Mouse (Mus musculus) spleen, adult 12 weeks (tissue): ENCODE measurements around the gene Synpr.

Experiments used
- DNase-seq: peaks from one replicate; pipeline ENCODE4 v3.0.0; 2022; ENCODE audit warnings: low spot score

Synpr gene

DNA sequence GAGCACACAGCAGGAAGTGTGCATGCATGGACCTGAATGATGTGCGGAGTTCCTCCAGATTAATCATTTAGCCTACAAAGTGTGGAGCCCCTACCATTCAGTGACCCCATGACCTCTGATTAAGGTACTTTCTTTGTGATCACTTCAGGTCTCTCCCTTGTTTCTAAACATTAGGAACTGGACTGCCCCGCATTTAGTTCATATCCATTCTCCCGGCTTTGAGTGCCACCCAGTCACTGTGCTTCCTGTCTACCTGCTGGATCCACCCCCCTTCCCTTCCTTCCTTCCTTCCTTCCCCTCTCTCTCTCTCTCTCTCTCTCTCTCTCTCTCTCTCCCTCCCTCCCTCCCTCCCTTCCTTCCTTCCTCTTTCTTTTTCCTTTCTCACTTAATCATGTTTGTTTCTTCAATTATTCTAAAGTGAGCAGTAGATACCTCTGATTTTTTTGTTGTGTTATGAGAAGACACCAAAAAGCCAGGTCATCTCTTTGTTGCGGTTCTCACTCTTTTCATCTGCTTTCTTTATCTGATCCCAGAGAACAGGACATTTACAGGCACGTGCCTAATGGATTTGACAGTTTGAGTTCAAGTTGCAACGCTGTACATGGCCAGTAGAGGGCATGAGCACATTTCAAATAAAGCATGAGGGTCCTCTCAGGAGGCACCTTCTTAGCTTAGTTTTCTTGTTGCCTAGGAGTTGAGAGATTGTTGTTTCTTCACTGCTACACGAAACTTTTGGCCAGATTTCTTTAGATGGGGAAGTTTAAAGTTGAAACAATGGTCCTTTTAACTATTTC lies 71.2 kb downstream of the Synpr start:
- no peak for DNase-seq

GRCm38 (mm10) chr14:13357101-13357667 lies 72.6 kb downstream of the Synpr start:
- DNase-seq, result no peak

DNA sequence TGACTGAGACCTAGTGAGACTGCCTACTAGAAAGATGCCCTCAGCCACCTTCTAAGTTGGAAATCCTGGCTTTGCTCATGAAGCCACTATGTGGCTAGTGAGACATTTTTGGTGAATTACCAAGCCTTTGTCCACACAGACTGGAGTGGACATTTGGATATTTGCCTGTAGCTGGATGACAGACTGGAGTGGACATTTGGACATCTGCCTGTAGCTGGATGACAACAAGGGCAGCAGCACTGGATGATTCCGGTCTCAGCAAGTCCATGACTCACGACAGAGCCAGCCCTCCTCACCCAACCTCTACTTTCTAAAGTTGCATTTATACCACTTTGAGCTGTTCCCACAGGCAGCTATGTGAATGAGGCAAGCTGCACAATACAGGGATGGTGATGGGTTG lies 73.5 kb downstream of the Synpr start:
- DNase-seq, result no peak

DNA sequence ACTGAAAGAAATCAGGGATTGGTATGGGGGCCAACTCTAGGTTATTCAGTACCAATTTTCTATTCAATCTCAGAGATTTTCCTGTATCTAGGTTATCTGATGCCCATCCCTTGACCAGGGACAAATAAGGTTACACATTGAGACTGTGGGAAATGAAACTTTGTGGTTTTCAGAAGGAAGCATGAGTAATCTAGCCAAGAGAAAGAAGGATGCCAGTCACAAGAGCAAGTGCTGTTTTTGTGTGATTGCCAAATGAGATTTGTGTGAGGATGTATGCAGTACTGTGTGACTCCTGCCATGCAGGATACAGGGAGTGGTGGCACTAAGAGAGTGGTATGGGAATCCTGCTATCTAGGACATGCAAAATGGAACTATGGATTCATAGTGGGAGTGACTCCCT lies 76.6 kb downstream of the Synpr start:
- DNase-seq, result no peak

GRCm38 (mm10) chr14:13361642-13362041 lies 77.1 kb downstream of the Synpr start:
- DNase-seq, result no peak

- DNase-seq, result no peak
Observed at GRCm38 (mm10) chr14:13368309-13368708, 83.7 kb downstream of the Synpr start.

- no peak for DNase-seq
Observed at GRCm38 (mm10) chr14:13389081-13389480, 104.5 kb downstream of the Synpr start.

DNA sequence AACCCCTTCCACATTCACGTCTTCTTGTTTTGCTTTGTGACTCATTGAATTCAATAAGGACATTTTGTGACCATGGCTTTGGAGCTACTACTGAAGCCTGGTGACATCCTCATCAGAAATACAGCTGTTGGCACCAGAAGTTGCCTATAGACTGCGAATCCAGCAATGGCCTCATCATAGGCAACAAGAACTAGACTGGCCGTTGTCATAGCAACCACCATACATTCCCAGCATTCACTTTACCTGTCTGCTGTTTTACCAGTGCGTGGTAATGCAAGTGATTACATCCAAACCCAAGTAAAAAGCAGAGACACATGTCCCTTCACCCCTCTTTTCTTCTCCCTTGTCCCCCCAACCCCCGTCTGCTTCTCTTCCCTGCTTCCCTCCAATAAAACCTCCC lies 105.4 kb downstream of the Synpr start:
- no peak for DNase-seq

DNA sequence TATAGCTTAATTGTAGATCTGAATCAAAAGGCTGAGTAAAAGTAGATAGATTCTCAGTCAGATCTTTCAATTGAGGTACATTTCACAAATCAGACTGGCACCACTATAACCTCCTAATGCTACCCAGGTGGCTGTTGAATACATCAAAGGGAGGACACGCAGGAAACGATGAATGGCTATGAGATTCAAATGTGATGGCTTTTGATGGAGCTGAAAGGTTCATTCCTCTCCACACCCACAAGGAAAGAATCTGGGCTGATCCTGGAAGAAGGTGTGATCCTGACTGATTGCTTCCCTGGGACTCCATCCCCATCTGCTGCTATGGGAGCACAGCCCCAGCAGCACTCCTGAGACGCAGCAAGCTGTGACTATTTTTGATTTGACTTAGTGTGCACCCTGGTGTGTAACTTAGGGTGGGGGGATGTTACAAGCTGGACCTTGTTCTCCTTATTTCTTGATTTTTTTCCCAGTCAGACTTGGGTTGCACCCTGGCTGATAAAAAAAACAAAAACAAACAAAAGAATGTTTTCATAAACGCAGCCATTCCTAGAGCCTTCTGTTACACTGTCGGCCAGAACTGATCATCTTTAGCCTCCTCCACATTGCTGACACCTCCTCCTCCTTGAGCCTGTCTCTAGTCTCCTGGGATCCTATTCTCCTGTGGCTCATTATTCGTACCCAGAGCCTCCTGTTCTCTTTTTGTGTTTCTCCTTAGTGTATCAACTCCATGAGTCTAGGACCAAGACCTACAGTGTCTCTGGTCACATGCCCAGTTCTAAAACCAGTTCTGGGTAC lies 114.8 kb downstream of the Synpr start:
- DNase-seq, result no peak

- DNase-seq, result no peak
Observed at GRCm38 (mm10) chr14:13411636-13412035, 127.1 kb downstream of the Synpr start.

DNA sequence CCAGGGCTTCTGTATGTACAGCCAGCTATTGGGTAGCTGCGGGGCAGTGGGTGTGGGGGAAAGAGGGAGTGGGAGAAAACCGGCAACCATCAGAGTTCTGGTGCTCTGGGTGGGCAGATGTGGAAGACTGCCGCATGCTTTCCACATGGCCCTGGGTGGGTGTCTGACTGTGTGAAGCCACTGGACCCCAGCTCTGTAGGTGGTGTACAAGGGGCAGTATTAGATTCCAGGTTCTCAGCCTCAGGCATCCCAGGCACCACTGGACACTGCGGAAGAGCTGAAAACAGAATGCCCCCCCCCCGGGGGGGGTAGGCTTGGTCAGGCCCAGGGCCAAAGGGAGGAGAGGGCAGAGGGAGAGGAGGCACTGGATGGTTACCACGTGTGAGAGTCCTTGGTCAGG lies 156.1 kb downstream of the Synpr start:
- no peak for DNase-seq

DNA sequence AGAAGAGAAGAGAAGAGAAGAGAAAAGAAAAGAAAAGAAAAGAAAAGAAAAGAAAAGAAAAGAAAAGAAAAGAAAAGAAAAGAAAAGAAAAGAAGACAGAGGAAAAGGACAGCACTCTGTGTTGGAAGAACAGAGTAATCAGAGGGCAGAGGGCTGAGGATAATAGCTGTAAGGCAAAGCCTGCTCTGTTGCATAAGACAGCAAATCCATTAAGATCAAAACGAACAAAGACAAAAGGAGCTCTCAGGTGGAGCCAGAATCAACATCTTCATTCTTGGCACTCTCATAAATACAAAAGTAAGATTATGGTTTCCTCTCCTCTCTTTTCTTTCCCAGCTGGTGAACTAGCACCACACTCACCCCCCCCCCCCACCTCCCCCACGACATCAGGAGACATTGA lies 160.3 kb downstream of the Synpr start:
- no peak for DNase-seq

- no peak for DNase-seq
Observed at GRCm38 (mm10) chr14:13453461-13454204, 169.1 kb downstream of the Synpr start.

- DNase-seq, result no peak
Observed at GRCm38 (mm10) chr14:13454991-13455390, 170.4 kb downstream of the Synpr start.

DNA sequence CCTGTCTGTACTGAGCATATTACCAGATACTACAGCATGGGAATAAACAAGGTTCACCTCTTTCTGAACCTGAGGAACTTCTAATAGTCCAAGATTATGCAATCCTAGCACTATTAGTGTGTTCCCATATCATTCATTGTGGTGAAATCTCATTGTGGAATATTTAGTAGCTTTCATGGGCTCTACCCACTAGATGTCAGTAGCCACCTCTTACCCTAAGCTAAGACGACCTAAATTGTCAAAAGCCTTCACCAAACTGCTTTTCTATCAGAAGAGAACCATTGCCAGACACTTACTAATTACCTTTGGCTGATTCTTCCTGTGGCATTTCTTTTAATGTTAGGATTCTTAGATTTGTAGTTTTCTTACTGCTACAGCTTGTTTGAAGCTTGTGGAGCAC lies 174.8 kb downstream of the Synpr start:
- no peak for DNase-seq

GRCm38 (mm10) chr14:13469211-13469610 lies 184.6 kb downstream of the Synpr start:
- DNase-seq, result no peak

DNA sequence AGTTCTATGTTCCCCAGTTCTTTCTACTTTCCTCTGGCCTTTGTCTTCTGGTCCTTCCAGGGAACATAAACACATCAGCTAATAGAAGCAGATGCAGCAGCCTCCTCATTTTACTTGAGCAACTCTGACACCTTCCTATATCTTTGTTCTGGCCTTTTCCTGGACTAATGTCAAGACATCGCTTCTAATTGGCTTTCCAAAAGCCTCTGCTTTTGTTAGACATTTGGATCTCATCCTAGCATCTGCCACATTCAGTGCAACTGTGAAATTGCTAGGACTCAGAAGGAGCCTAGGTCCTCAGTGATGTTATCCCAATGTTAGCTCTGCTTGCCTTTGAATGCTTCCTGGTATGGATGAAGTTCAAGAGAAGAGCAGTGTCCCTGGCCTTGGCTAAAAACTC lies 193.2 kb downstream of the Synpr start:
- no peak for DNase-seq

GRCm38 (mm10) chr14:13505355-13505754 lies 220.8 kb downstream of the Synpr start:
- no peak for DNase-seq

DNA sequence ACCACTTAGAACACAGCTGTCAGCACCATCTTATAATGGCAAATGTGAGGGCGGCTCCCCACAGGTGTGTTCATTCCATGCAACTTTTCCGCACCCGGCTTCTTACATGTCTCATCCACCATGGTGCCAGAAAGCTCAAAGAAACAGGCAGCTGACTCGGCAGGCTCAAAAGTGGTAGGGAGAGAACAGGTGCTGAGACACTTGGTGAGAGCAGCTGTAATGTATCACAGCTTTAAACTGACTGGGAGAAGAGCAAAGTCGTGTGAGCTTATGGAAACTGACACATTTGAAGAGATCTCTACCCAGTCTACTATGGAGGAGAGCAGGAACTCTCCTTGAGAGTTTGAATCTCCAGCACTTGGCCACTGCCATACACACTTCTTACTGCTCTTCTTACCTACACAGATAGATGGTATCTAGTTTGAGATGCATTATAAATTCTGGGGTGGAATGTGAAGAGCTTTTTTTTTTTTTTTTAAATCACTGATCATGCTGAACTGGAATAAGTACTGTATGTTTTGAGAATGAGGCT lies 234.1 kb downstream of the Synpr start:
- DNase-seq, result no peak

GRCm38 (mm10) chr14:13519239-13520011 lies 234.8 kb downstream of the Synpr start:
- no peak for DNase-seq

- no peak for DNase-seq
Observed at GRCm38 (mm10) chr14:13547746-13548145, 263.2 kb downstream of the Synpr start.
